Mouse (Mus musculus): ENCODE results near the gene Strn. TPM values are rescaled to one million over a fixed set of nuclear protein-coding genes. Genes with fewer than 3 reads are reported as not detected.

The Strn gene
- total and polyA plus RNA-seq, 3 experiments: 2.9 to 52.6 (median 29.2) TPM

GRCm38 (mm10) chr17:78611117-78611516 is 125.9 kb downstream of the Strn start:
- Histone ChIP-seq H3K36me3 (replicated peaks) (no peaks in the 10 kb centered on the region), H3K4me3 (ENCODE audit: low read depth, low read length) (no peak overlapping the region), H3K4me1 (ENCODE audit: insufficient read depth, low read depth, low read length) (no peaks in the 10 kb centered on the region), H3K27me3 (ENCODE audit: insufficient read depth, low read length) (no peaks in the 10 kb centered on the region), H3K9me3 (replicated peaks) (no peaks in the 10 kb centered on the region)
- DNase-seq (ENCODE audit: low spot score): no peak
- no peak for ATAC-seq (ENCODE audit: extremely low read depth, insufficient number of reproducible peaks, low FRiP score, poor library complexity, severe bottlenecking)
- TF ChIP-seq GATA1 (IDR thresholded peaks at IDR 0.05; ENCODE audit: borderline replicate concordance, low read length): no peak
- TF ChIP-seq TAL1 (conservative IDR thresholded peaks at IDR 0.05; ENCODE audit: low read depth, low read length): no peak
- no peak for TF ChIP-seq POLR2AphosphoS5 (IDR thresholded peaks at IDR 0.05; ENCODE audit: insufficient replicate concordance, low read depth, low read length)
- TF ChIP-seq CTCF (IDR thresholded peaks at IDR 0.05; ENCODE audit: low read depth, low read length): no peak
- TF ChIP-seq GATA2 (IDR thresholded peaks at IDR 0.05; ENCODE audit: borderline replicate concordance, low read depth, low read length): no peak

- Histone ChIP-seq H3K36me3 (replicated peaks) (no peaks in the 10 kb centered on the region), H3K27me3 (ENCODE audit: insufficient read depth, low read length) (no peaks in the 10 kb centered on the region), H3K4me3 (ENCODE audit: low read depth, low read length) (no peak overlapping the region), H3K9me3 (replicated peaks) (no peaks in the 10 kb centered on the region), H3K4me1 (ENCODE audit: insufficient read depth, low read depth, low read length) (no peaks in the 10 kb centered on the region)
- TF ChIP-seq POLR2AphosphoS5 (IDR thresholded peaks at IDR 0.05; ENCODE audit: insufficient replicate concordance, low read depth, low read length) (no peak), TAL1 (conservative IDR thresholded peaks at IDR 0.05; ENCODE audit: low read depth, low read length) (no peak), GATA1 (IDR thresholded peaks at IDR 0.05; ENCODE audit: borderline replicate concordance, low read length) (no peak), CTCF (IDR thresholded peaks at IDR 0.05; ENCODE audit: low read depth, low read length) (no peak), GATA2 (IDR thresholded peaks at IDR 0.05; ENCODE audit: borderline replicate concordance, low read depth, low read length) (no peak)
- ATAC-seq (ENCODE audit: extremely low read depth, insufficient number of reproducible peaks, low FRiP score, poor library complexity, severe bottlenecking) (no peak), DNase-seq (ENCODE audit: low spot score) (no peak)
Observed at GRCm38 (mm10) chr17:78609191-78609855, 127.7 kb downstream of the Strn start.

- H3K4me1 ChIP-seq (ENCODE audit: insufficient read depth, low read depth, low read length): no peaks in the 10 kb centered on the region
- H3K4me3 ChIP-seq (ENCODE audit: low read depth, low read length): no peak overlapping the region
- DNase-seq (ENCODE audit: low spot score): no peak
- no peaks in the 10 kb centered on the region for H3K36me3 ChIP-seq (replicated peaks)
- TF ChIP-seq GATA2 (IDR thresholded peaks at IDR 0.05; ENCODE audit: borderline replicate concordance, low read depth, low read length): no peak
- no peak for TF ChIP-seq TAL1 (conservative IDR thresholded peaks at IDR 0.05; ENCODE audit: low read depth, low read length)
- TF ChIP-seq POLR2AphosphoS5 (IDR thresholded peaks at IDR 0.05; ENCODE audit: insufficient replicate concordance, low read depth, low read length): no peak
- no peak for TF ChIP-seq CTCF (IDR thresholded peaks at IDR 0.05; ENCODE audit: low read depth, low read length)
- no peak for TF ChIP-seq GATA1 (IDR thresholded peaks at IDR 0.05; ENCODE audit: borderline replicate concordance, low read length)
- no peaks in the 10 kb centered on the region for H3K27me3 ChIP-seq (ENCODE audit: insufficient read depth, low read length)
- ATAC-seq (ENCODE audit: extremely low read depth, insufficient number of reproducible peaks, low FRiP score, poor library complexity, severe bottlenecking): no peak
- no peaks in the 10 kb centered on the region for H3K9me3 ChIP-seq (replicated peaks)
Observed at GRCm38 (mm10) chr17:78608716-78609115, 128.3 kb downstream of the Strn start.

GRCm38 (mm10) chr17:78608135-78608670 is 128.8 kb downstream of the Strn start:
- Histone ChIP-seq H3K36me3 (replicated peaks) (no peaks in the 10 kb centered on the region), H3K4me3 (ENCODE audit: low read depth, low read length) (no peak overlapping the region), H3K9me3 (replicated peaks) (no peaks in the 10 kb centered on the region), H3K27me3 (ENCODE audit: insufficient read depth, low read length) (no peaks in the 10 kb centered on the region), H3K4me1 (ENCODE audit: insufficient read depth, low read depth, low read length) (no peaks in the 10 kb centered on the region)
- DNase-seq (ENCODE audit: low spot score): no peak
- TF ChIP-seq CTCF (IDR thresholded peaks at IDR 0.05; ENCODE audit: low read depth, low read length) (no peak), GATA2 (IDR thresholded peaks at IDR 0.05; ENCODE audit: borderline replicate concordance, low read depth, low read length) (no peak), POLR2AphosphoS5 (IDR thresholded peaks at IDR 0.05; ENCODE audit: insufficient replicate concordance, low read depth, low read length) (no peak), TAL1 (conservative IDR thresholded peaks at IDR 0.05; ENCODE audit: low read depth, low read length) (no peak), GATA1 (IDR thresholded peaks at IDR 0.05; ENCODE audit: borderline replicate concordance, low read length) (no peak)
- ATAC-seq (ENCODE audit: extremely low read depth, insufficient number of reproducible peaks, low FRiP score, poor library complexity, severe bottlenecking): no peak

- H3K36me3 ChIP-seq (replicated peaks): no peaks in the 10 kb centered on the region
- no peak for TF ChIP-seq TAL1 (conservative IDR thresholded peaks at IDR 0.05; ENCODE audit: low read depth, low read length)
- no peak for TF ChIP-seq POLR2AphosphoS5 (IDR thresholded peaks at IDR 0.05; ENCODE audit: insufficient replicate concordance, low read depth, low read length)
- peak; percentile 94 for TF ChIP-seq CTCF (IDR thresholded peaks at IDR 0.05; ENCODE audit: low read depth, low read length)
- no peaks in the 10 kb centered on the region for H3K4me1 ChIP-seq (ENCODE audit: insufficient read depth, low read depth, low read length)
- DNase-seq (ENCODE audit: low spot score): peak; percentile 44
- no peak overlapping the region for H3K4me3 ChIP-seq (ENCODE audit: low read depth, low read length)
- no peaks in the 10 kb centered on the region for H3K9me3 ChIP-seq (replicated peaks)
- H3K27me3 ChIP-seq (ENCODE audit: insufficient read depth, low read length): no peaks in the 10 kb centered on the region
- ATAC-seq (ENCODE audit: extremely low read depth, insufficient number of reproducible peaks, low FRiP score, poor library complexity, severe bottlenecking): no peak
Observed at GRCm38 (mm10) chr17:78604431-78604830, 132.6 kb downstream of the Strn start.

- DNase-seq (ENCODE audit: low spot score): peak; percentile 28
- Histone ChIP-seq H3K27me3 (ENCODE audit: insufficient read depth, low read length) (no peaks in the 10 kb centered on the region), H3K36me3 (replicated peaks) (no peaks in the 10 kb centered on the region), H3K4me3 (ENCODE audit: low read depth, low read length) (no peak overlapping the region), H3K4me1 (ENCODE audit: insufficient read depth, low read depth, low read length) (no peaks in the 10 kb centered on the region), H3K9me3 (replicated peaks) (no peaks in the 10 kb centered on the region)
- TF ChIP-seq CTCF (IDR thresholded peaks at IDR 0.05; ENCODE audit: low read depth, low read length) (peak; percentile 64; the same call in 1 of the 2 replicates), GATA2 (IDR thresholded peaks at IDR 0.05; ENCODE audit: borderline replicate concordance, low read depth, low read length) (no peak)
- ATAC-seq (ENCODE audit: extremely low read depth, insufficient number of reproducible peaks, low FRiP score, poor library complexity, severe bottlenecking): no peak
Observed at GRCm38 (mm10) chr17:78603872-78604271, 133.1 kb downstream of the Strn start.

Measured in G1E (cell line).